Mouse (Mus musculus) heart, embryonic 14.5 days (tissue): ENCODE results near the gene Gpatch8. TPM values are rescaled to one million over a fixed set of nuclear protein-coding genes. Genes with fewer than 3 reads are reported as not detected.
A peak's percentile ranks its signal among the peaks of the same experiment; 100 is the strongest.

Experiments
- ATAC-seq: fragments of 200-750 bp; cut with Nextera tagmentation; 2 replicates; pipeline ENCODE4 v1.8.0; 2017; ENCODE audit warnings: low read depth, moderate TSS enrichment; ENCODE audit not compliant: insufficient number of reproducible peaks, insufficient read depth, low FRiP score
- H3K27ac ChIP-seq, 2 experiments: fragments of 200-500 bp in 1 of 2; fragments of 300-500 bp in 1 of 2; sonication (generic) in 1 of 2; replicated peaks in 1 of 2; 2 replicates each; pipeline ENCODE4 v1.5.1; 2012 to 2014; ENCODE audit warnings: low read depth in 2 of 2, low read length in 2 of 2, control low read depth in 1 of 2, mild to moderate bottlenecking in 1 of 2, mixed read lengths in 1 of 2; ENCODE audit not compliant: control insufficient read depth in 1 of 2, insufficient read depth in 1 of 2
- H3K27me3 ChIP-seq: fragments of 300-500 bp; sonication (generic); 2 replicates; pipeline ENCODE4 v1.6.1; 2014; ENCODE audit warnings: mild to moderate bottlenecking, low read length, control low read depth; ENCODE audit not compliant: control insufficient read depth, insufficient read depth
- H3K36me3 ChIP-seq: fragments of 300-500 bp; sonication (generic); 2 replicates; pipeline ENCODE4 v1.6.1; 2014; ENCODE audit warnings: mild to moderate bottlenecking, control low read depth, low read length, mixed read lengths; ENCODE audit not compliant: control insufficient read depth, insufficient read depth
- H3K4me1 ChIP-seq, 2 experiments: fragments of 200-500 bp in 1 of 2; fragments of 300-500 bp in 1 of 2; sonication (generic) in 1 of 2; 2 replicates each; pipeline ENCODE4 v1.6.1; 2012 to 2014; ENCODE audit warnings: low read length in 2 of 2, control low read depth in 1 of 2, mixed read lengths in 1 of 2; ENCODE audit not compliant: control insufficient read depth in 2 of 2, insufficient read depth in 2 of 2
- H3K4me2 ChIP-seq: fragments of 300-500 bp; sonication (generic); 2 replicates; pipeline ENCODE4 v1.6.1; 2014; ENCODE audit warnings: mild to moderate bottlenecking, low read length
- H3K4me3 ChIP-seq, 2 experiments: fragments of 200-500 bp in 1 of 2; fragments of 300-500 bp in 1 of 2; sonication (generic) in 1 of 2; 2 replicates each; pipeline ENCODE4 v1.5.1; 2012 to 2014; ENCODE audit warnings: low read length in 2 of 2, mild to moderate bottlenecking in 2 of 2, control low read depth in 1 of 2, low read depth in 1 of 2, moderate library complexity in 1 of 2; ENCODE audit not compliant: control insufficient read depth in 1 of 2, insufficient read depth in 1 of 2
- H3K9ac ChIP-seq: fragments of 300-500 bp; sonication (generic); 2 replicates; pipeline ENCODE4 v1.6.1; 2014; ENCODE audit warnings: mild to moderate bottlenecking, low read length
- H3K9me3 ChIP-seq: fragments of 300-500 bp; sonication (generic); 2 replicates; pipeline ENCODE4 v1.6.1; 2016; ENCODE audit warnings: low read length, control low read depth; ENCODE audit not compliant: control insufficient read depth
- WGBS: fragments of 180-500 bp; shearing (Covaris S2); extraction: QIAGEN DNeasy Blood & Tissue Kit; methylation state at CpG from one replicate; pipeline ENCODE4 v1.1.7; 2014; 5-methylcytosine and 5-hydroxymethylcytosine counted together
- polyA plus RNA-seq: library from polyadenylated mRNA; unstranded; fragments of >200 nt; fragmentation: Nextera tagmentation; extraction: Ambion mirVana; gene quantifications from 2 replicates; pipeline ENCODE4 v1.2.1, GENCODE M21; 2014

The Gpatch8 gene
- polyA plus RNA-seq, 1 experiment from 2014 or later, result 30.7 TPM

GRCm38 (mm10) chr11:102431728-102432114 lies 124.5 kb downstream of the Gpatch8 start:
- ATAC-seq, result no peak
- Histone ChIP-seq H3K9ac (0 out of 2 replicates have a peak overlapping the region, but pooled peaks have one; percentile 39), H3K4me2 (peak overlapping the region; percentile 19), H3K4me3 (no peak overlapping the region), H3K36me3 (peaks cover 30% of the 10 kb centered on the region), H3K4me1 (peaks cover 5 to 30% of the 10 kb centered on the region in 2 experiments; a peak in 3 of 4 replicates), H3K27ac (no peak overlapping the region), H3K27me3 (no peaks in the 10 kb centered on the region), H3K9me3 (no peaks in the 10 kb centered on the region)
- 69% methylated on average over 3 of the region's 3 CpGs for WGBS

GRCm38 (mm10) chr11:102431018-102431645 lies 125.1 kb downstream of the Gpatch8 start:
- Histone ChIP-seq H3K4me1 (peaks cover 5 to 28% of the 10 kb centered on the region in 2 experiments; a peak in 3 of 4 replicates), H3K4me3 (peak overlapping the region; percentile 61 to 73), H3K27ac (peak overlapping the region; percentile 57 to 82), H3K36me3 (peaks cover 24% of the 10 kb centered on the region), H3K27me3 (no peaks in the 10 kb centered on the region), H3K9ac (peak overlapping the region; percentile 68), H3K4me2 (peak overlapping the region; percentile 70), H3K9me3 (no peaks in the 10 kb centered on the region)
- 0 out of 2 replicates have a peak, but pooled peaks have one; percentile 47 for ATAC-seq
- 0% methylated on average over 7 of the region's 7 CpGs for WGBS

GRCm38 (mm10) chr11:102430121-102431017 lies 125.8 kb downstream of the Gpatch8 start, which contains the start of gene Grn:
Gene Grn, plus strand, starts transcription at chr11:102430315.
- Histone ChIP-seq H3K4me1 (peaks cover 2 to 24% of the 10 kb centered on the region in 2 experiments; a peak in 3 of 4 replicates), H3K9ac (peak within 1 kb of the TSS; percentile 74), H3K27me3 (no peaks in the 10 kb centered on the region), H3K4me2 (peak within 1 kb of the TSS; percentile 70), H3K9me3 (no peaks in the 10 kb centered on the region), H3K4me3 (peak within 1 kb of the TSS; percentile 73 to 77), H3K27ac (peak within 1 kb of the TSS; percentile 68 to 82), H3K36me3 (peaks cover 17% of the 10 kb centered on the region)
- 0% methylated on average over 29 of the region's 29 CpGs for WGBS
- peak; percentile 93 for ATAC-seq

- H3K36me3 ChIP-seq, result peaks cover 9% of the 10 kb centered on the region
- H3K4me1 ChIP-seq, result peaks cover 2 to 24% of the 10 kb centered on the region in 2 experiments; a peak in 3 of 4 replicates
- peak overlapping the region; percentile 74 for H3K9ac ChIP-seq
- H3K27ac ChIP-seq, result peak overlapping the region; percentile 68
- no peaks in the 10 kb centered on the region for H3K9me3 ChIP-seq
- peak overlapping the region; percentile 73 to 77 for H3K4me3 ChIP-seq
- no peaks in the 10 kb centered on the region for H3K27me3 ChIP-seq
- H3K4me2 ChIP-seq, result peak overlapping the region; percentile 70
- no peak for ATAC-seq
- 25% methylated on average over 3 of the region's 3 CpGs for WGBS
These were observed 126.6 kb downstream of the Gpatch8 start for GRCm38 (mm10) chr11:102429551-102429950.

- Histone ChIP-seq H3K27ac (peak overlapping the region in 1 of 2 experiments; percentile 68; a peak in 1 of 4 replicates), H3K4me3 (peak overlapping the region in 1 of 2 experiments; percentile 73; a peak in 1 of 4 replicates), H3K9me3 (no peaks in the 10 kb centered on the region), H3K27me3 (no peaks in the 10 kb centered on the region), H3K36me3 (peaks cover 6% of the 10 kb centered on the region), H3K4me2 (peak overlapping the region; percentile 70), H3K9ac (peak overlapping the region; percentile 74), H3K4me1 (peaks cover 2 to 20% of the 10 kb centered on the region in 2 experiments; a peak in 3 of 4 replicates)
- WGBS, result 55% methylated on average over 8 of the region's 8 CpGs
- ATAC-seq, result no peak
These were observed 127.1 kb downstream of the Gpatch8 start for GRCm38 (mm10) chr11:102428981-102429540.

Other genes starting within 250 kb of the Gpatch8 start
- gene Ubtf, start 236.7 kb downstream of the Gpatch8 start, polyA plus RNA-seq, result 50.2 and 53.6 TPM in 2 replicates
- gene Slc4a1, start 190.2 kb downstream of the Gpatch8 start, polyA plus RNA-seq, result 5.6 and 11.8 TPM in 2 replicates
- gene Rundc3a, start 163.0 kb downstream of the Gpatch8 start, polyA plus RNA-seq, result 0.81 and 1.2 TPM in 2 replicates
- 266 and 295 TPM in 2 replicates for gene Slc25a39, start 148.4 kb downstream of the Gpatch8 start, polyA plus RNA-seq
- 182 and 190 TPM in 2 replicates for gene Grn, start 126.1 kb downstream of the Gpatch8 start, polyA plus RNA-seq
- 4.6 and 7.9 TPM in 2 replicates for gene Fam171a2, start 108.7 kb downstream of the Gpatch8 start, polyA plus RNA-seq
- gene Itga2b, start 86.3 kb downstream of the Gpatch8 start, polyA plus RNA-seq, result 6.7 and 6.8 TPM in 2 replicates
- 12.6 and 13.9 TPM in 2 replicates for gene Gm11627, start 23.1 kb upstream of the Gpatch8 start, polyA plus RNA-seq
- 18.7 and 24.0 TPM in 2 replicates for gene Fzd2, start 48.0 kb upstream of the Gpatch8 start, polyA plus RNA-seq
- gene Meioc, start 107.3 kb upstream of the Gpatch8 start, polyA plus RNA-seq, result 1.1 TPM in 2 replicates
- gene Ccdc43, start 141.4 kb upstream of the Gpatch8 start, polyA plus RNA-seq, result 31.9 and 36.1 TPM in 2 replicates
- 5.9 and 7.3 TPM in 2 replicates for gene Adam11, start 205.0 kb upstream of the Gpatch8 start, polyA plus RNA-seq